Mouse (Mus musculus) cerebral cortex, adult 2 months (tissue): ENCODE results near the gene S1pr4.

Source experiments
- WGBS: fragments of 180-500 bp; shearing (Covaris S2); methylation state at CpG from one replicate; pipeline ENCODE4 v1.1.7; 2018; 5-methylcytosine and 5-hydroxymethylcytosine counted together

The S1pr4 gene

GRCm38 (mm10) chr10:81464405-81465264 lies 35.3 kb downstream of the S1pr4 start:
- WGBS = 16% methylated on average over 32 of the region's 33 CpGs

GRCm38 (mm10) chr10:81463531-81463930 lies 36.4 kb downstream of the S1pr4 start:
- 76% methylated on average over 4 of the region's 4 CpGs for WGBS

- 78% methylated on average over 7 of the region's 7 CpGs for WGBS
Measured at GRCm38 (mm10) chr10:81462917-81463316, 37.0 kb downstream of the S1pr4 start.

- 40% methylated on average over 7 of the region's 7 CpGs for WGBS
Measured at GRCm38 (mm10) chr10:81462415-81462804, 37.5 kb downstream of the S1pr4 start.

GRCm38 (mm10) chr10:81461673-81462414 lies 38.1 kb downstream of the S1pr4 start:
- 25% methylated on average over 16 of the region's 16 CpGs for WGBS

GRCm38 (mm10) chr10:81460951-81461350 lies 39.0 kb downstream of the S1pr4 start:
- WGBS = 54% methylated on average over 11 of the region's 11 CpGs

GRCm38 (mm10) chr10:81460471-81460870 lies 39.5 kb downstream of the S1pr4 start:
- 36% methylated on average over 20 of the region's 20 CpGs for WGBS

GRCm38 (mm10) chr10:81459399-81459798 lies 40.5 kb downstream of the S1pr4 start:
- WGBS = 71% methylated on average over 21 of the region's 21 CpGs

- WGBS = 49% methylated on average over 6 of the region's 6 CpGs
Measured at GRCm38 (mm10) chr10:81458267-81458666, 41.7 kb downstream of the S1pr4 start.

- 89% methylated on average over 8 of the region's 8 CpGs for WGBS
Measured at GRCm38 (mm10) chr10:81457624-81458023, 42.3 kb downstream of the S1pr4 start.

GRCm38 (mm10) chr10:81456983-81457563 lies 42.9 kb downstream of the S1pr4 start:
- 45% methylated on average over 12 of the region's 12 CpGs for WGBS

- WGBS = 64% methylated on average over 28 of the region's 28 CpGs
Measured at GRCm38 (mm10) chr10:81455181-81455895, 44.6 kb downstream of the S1pr4 start, which contains the start of gene Nfic. TSS of gene Nfic (minus strand) at chr10:81455635.

GRCm38 (mm10) chr10:81454106-81454505 lies 45.8 kb downstream of the S1pr4 start:
- WGBS = 93% methylated on average over 2 of the region's 2 CpGs

- 5% methylated on average over 14 of the region's 14 CpGs for WGBS
Measured at GRCm38 (mm10) chr10:81452947-81453288, 47.0 kb downstream of the S1pr4 start.

GRCm38 (mm10) chr10:81452237-81452946 lies 47.5 kb downstream of the S1pr4 start:
- WGBS = 10% methylated on average over 36 of the region's 36 CpGs

GRCm38 (mm10) chr10:81451365-81451745 lies 48.6 kb downstream of the S1pr4 start:
- WGBS = 73% methylated on average over 6 of the region's 6 CpGs

- 61% methylated on average over 9 of the region's 9 CpGs for WGBS
Measured at GRCm38 (mm10) chr10:81450641-81451364, 49.1 kb downstream of the S1pr4 start.

GRCm38 (mm10) chr10:81450140-81450539 lies 49.8 kb downstream of the S1pr4 start:
- 4% methylated on average over 7 of the region's 7 CpGs for WGBS
